Mouse (Mus musculus): ENCODE data around the gene Ldb1. TPM values are rescaled to one million over a fixed set of nuclear protein-coding genes. Genes with fewer than 3 reads are reported as not detected.

The Ldb1 gene
- polyA plus RNA-seq, 1 experiment from 2014 or later: 50.1 TPM

GRCm38 (mm10) chr19:46042476-46043011, 2.5 kb downstream of the Ldb1 start:
- peak; percentile 44 for DNase-seq (ENCODE audit: low spot score)
- ATAC-seq (ENCODE audit: low FRiP score, low TSS enrichment): no peak
- 10% methylated on average over 6 of the region's 6 CpGs for WGBS
- 0 out of 2 replicates have a peak overlapping the region, but pooled peaks have one; percentile 43 for H3K9ac ChIP-seq (ENCODE audit: low read length)
- H3K27ac ChIP-seq (replicated peaks): peak overlapping the region; percentile 99
- TF ChIP-seq EP300 (optimal IDR thresholded peaks at IDR 0.05) (no peak), CTCF (IDR thresholded peaks at IDR 0.05; ENCODE audit: low read depth) (no peak)
- peak overlapping the region; percentile 66 for H3K4me2 ChIP-seq (replicated peaks; ENCODE audit: low read depth)
- H3K36me3 ChIP-seq (ENCODE audit: control insufficient read depth, insufficient read depth, low read length): no peaks in the 10 kb centered on the region
- H3K9me3 ChIP-seq (ENCODE audit: control insufficient read depth, low read length): no peaks in the 10 kb centered on the region
- H3K27me3 ChIP-seq (ENCODE audit: control insufficient read depth, insufficient read depth, low read length): no peaks in the 10 kb centered on the region
- peak overlapping the region; percentile 90 for H3K4me3 ChIP-seq (ENCODE audit: low read depth, low read length)
- peaks cover 23% of the 10 kb centered on the region for H3K4me1 ChIP-seq (replicated peaks; ENCODE audit: control insufficient read depth, insufficient read depth)

DNA sequence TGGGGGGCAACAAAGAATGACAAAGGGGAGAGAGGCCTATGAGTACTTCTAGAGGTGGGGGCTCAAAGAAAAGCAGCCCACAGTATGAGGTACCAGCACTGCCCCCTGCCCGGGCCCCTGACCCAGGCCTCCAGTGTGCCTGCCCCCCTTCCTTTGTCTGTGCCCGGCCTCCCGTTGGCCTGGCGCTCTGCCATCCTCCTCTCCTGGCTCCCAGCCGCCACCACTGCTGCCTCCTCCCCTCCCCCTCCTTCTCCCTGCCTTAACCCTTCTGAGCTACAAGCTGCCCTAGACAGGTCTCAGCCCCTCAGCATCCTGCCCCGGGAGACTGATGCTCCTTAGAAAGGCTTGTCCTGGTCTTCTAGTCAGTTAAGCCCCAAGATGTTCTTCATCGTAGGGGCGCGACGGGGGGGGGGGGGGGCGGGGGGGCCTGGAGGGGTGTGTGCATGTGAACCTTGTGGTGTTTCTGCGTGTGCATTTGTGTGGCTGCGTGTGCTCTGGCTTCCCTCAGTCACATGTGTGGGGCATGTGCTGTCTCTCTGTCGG, 3.0 kb downstream of the Ldb1 start:
- TF ChIP-seq EP300 (optimal IDR thresholded peaks at IDR 0.05) (no peak), CTCF (IDR thresholded peaks at IDR 0.05; ENCODE audit: low read depth) (no peak)
- ATAC-seq (ENCODE audit: low FRiP score, low TSS enrichment) (0 out of 2 replicates have a peak, but pooled peaks have one; percentile 13), DNase-seq (ENCODE audit: low spot score) (peak; percentile 92)
- Histone ChIP-seq H3K27ac (replicated peaks) (peak overlapping the region; percentile 99), H3K4me2 (replicated peaks; ENCODE audit: low read depth) (peak overlapping the region; percentile 66), H3K9me3 (ENCODE audit: control insufficient read depth, low read length) (no peaks in the 10 kb centered on the region), H3K27me3 (ENCODE audit: control insufficient read depth, insufficient read depth, low read length) (no peaks in the 10 kb centered on the region), H3K9ac (ENCODE audit: low read length) (peak overlapping the region; percentile 43), H3K4me1 (replicated peaks; ENCODE audit: control insufficient read depth, insufficient read depth) (peaks cover 29% of the 10 kb centered on the region), H3K36me3 (ENCODE audit: control insufficient read depth, insufficient read depth, low read length) (no peaks in the 10 kb centered on the region), H3K4me3 (ENCODE audit: low read depth, low read length) (peak overlapping the region; percentile 90)
- WGBS: 0% methylated on average over 13 of the region's 14 CpGs

DNA sequence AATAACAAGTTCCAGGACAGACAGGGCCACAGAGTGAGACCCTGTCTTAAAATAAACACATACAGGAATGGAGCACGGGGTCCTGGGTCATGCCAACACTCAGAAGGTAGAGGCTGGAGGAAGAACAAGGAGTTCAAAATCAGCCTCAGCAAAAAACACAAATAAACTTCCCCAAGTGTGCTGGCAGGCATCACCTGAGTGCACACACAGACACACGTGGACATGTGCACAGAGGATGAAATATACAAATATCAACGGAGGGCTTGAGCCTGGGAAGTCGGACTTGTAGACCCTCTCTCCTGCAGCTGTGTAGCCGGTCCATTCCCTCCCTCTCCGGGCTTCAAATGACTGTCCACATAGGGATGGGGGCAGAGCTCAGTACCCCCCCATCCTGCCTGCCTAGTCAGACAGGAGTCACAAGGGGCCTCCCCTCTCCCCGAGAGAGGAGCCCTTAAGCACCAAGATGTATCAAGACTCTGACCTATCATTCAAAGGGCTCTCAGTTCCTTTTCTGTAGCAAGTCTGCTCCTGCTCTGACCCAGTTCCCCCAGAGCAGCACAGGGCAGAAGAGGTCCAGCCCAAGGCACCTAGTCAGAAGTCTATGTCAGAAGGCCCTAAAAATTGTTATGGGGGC, 3.6 kb downstream of the Ldb1 start:
- ATAC-seq (ENCODE audit: low FRiP score, low TSS enrichment) (no peak), DNase-seq (ENCODE audit: low spot score) (no peak)
- Histone ChIP-seq H3K4me2 (replicated peaks; ENCODE audit: low read depth) (peak overlapping the region; percentile 66), H3K9me3 (ENCODE audit: control insufficient read depth, low read length) (no peaks in the 10 kb centered on the region), H3K36me3 (ENCODE audit: control insufficient read depth, insufficient read depth, low read length) (no peaks in the 10 kb centered on the region), H3K4me1 (replicated peaks; ENCODE audit: control insufficient read depth, insufficient read depth) (peaks cover 28% of the 10 kb centered on the region), H3K27ac (replicated peaks) (peak overlapping the region; percentile 99), H3K9ac (ENCODE audit: low read length) (peak overlapping the region; percentile 43), H3K27me3 (ENCODE audit: control insufficient read depth, insufficient read depth, low read length) (no peaks in the 10 kb centered on the region), H3K4me3 (ENCODE audit: low read depth, low read length) (peak overlapping the region; percentile 90)
- WGBS: 11% methylated on average over 7 of the region's 7 CpGs
- TF ChIP-seq CTCF (IDR thresholded peaks at IDR 0.05; ENCODE audit: low read depth): no peak
- no peak for TF ChIP-seq EP300 (optimal IDR thresholded peaks at IDR 0.05)

DNA sequence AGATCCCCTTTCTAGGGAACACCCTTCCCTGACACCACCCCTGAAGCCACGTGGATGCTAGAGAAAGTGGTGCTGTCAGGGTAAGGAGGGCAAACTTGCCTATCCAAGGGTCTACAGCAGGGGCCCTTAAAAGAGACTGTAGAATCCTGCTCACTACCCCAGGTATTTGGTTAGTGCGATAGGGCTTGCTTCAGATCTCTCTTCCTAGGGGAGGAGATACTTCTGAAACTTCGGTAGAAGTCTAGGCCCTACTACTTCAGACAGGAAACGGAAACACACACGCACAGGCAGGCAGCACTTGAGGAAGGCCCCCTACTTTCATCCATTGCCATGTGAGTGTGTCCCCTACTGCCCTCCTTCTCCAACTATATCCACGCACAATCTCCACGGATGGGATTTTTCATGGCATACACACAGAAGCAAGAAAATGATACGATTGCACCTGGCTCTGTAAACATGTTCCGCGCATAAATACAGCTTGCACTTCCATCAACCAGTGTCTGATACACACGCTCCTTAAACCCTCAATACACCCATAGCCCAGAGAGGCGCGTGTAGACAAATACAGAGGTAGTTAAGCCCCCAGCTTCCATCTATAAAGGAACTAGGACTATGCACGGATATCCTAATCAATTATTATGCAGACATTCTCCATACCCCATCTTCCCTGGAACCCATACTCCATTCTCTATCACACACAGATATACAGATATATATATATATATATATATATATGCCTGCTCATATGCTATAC, 4.7 kb downstream of the Ldb1 start:
- DNase-seq (ENCODE audit: low spot score): no peak
- Histone ChIP-seq H3K9ac (ENCODE audit: low read length) (peak overlapping the region; percentile 82), H3K36me3 (ENCODE audit: control insufficient read depth, insufficient read depth, low read length) (peaks cover 4% of the 10 kb centered on the region; the same call in 1 of the 2 replicates), H3K4me2 (replicated peaks; ENCODE audit: low read depth) (peak overlapping the region; percentile 93), H3K4me1 (replicated peaks; ENCODE audit: control insufficient read depth, insufficient read depth) (peaks cover 28% of the 10 kb centered on the region), H3K27ac (replicated peaks) (peak overlapping the region; percentile 94), H3K9me3 (ENCODE audit: control insufficient read depth, low read length) (no peaks in the 10 kb centered on the region), H3K27me3 (ENCODE audit: control insufficient read depth, insufficient read depth, low read length) (no peaks in the 10 kb centered on the region), H3K4me3 (ENCODE audit: low read depth, low read length) (peak overlapping the region; percentile 64)
- no peak for ATAC-seq (ENCODE audit: low FRiP score, low TSS enrichment)
- TF ChIP-seq CTCF (IDR thresholded peaks at IDR 0.05; ENCODE audit: low read depth) (no peak), EP300 (optimal IDR thresholded peaks at IDR 0.05) (no peak)
- 29% methylated on average over 14 of the region's 14 CpGs for WGBS

DNA sequence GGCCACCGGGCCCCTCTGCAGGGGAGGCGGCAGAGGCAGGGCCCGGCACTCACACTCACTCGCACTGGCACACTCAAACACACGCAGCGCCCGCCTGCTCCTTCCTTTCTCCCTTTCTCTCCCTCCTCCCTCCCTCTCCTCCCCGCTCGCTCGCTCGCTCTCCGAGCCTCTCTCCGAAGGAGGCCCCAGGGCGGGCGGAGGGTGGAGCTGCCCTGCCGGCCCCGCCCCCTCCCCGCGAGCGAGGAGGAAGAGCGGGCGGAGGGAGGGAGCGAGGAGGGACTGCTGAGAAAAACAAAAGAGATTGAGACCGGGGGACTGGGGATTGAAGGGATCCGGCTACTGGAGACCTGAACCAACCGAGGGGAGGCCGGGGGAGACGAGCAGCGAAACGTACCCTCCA, 5.5 kb downstream of the Ldb1 start:
- Histone ChIP-seq H3K9me3 (ENCODE audit: control insufficient read depth, low read length) (no peaks in the 10 kb centered on the region), H3K4me1 (replicated peaks; ENCODE audit: control insufficient read depth, insufficient read depth) (peaks cover 28% of the 10 kb centered on the region), H3K27me3 (ENCODE audit: control insufficient read depth, insufficient read depth, low read length) (no peaks in the 10 kb centered on the region), H3K4me2 (replicated peaks; ENCODE audit: low read depth) (peak overlapping the region; percentile 93), H3K36me3 (ENCODE audit: control insufficient read depth, insufficient read depth, low read length) (peaks cover 12% of the 10 kb centered on the region), H3K27ac (replicated peaks) (peak overlapping the region; percentile 94), H3K9ac (ENCODE audit: low read length) (peak overlapping the region; percentile 82), H3K4me3 (ENCODE audit: low read depth, low read length) (peak overlapping the region; percentile 64)
- ATAC-seq (ENCODE audit: low FRiP score, low TSS enrichment) (peak; percentile 85), DNase-seq (ENCODE audit: low spot score) (peak; percentile 95)
- 2% methylated on average over 18 of the region's 30 CpGs for WGBS
- no peak for TF ChIP-seq CTCF (IDR thresholded peaks at IDR 0.05; ENCODE audit: low read depth)
- TF ChIP-seq EP300 (optimal IDR thresholded peaks at IDR 0.05): no peak
